Mouse (Mus musculus): ENCODE results near the gene F2.

GRCm38 (mm10) chr2:91667747-91668146, 31.5 kb upstream of the F2 start:
- TF ChIP-seq CTCF (IDR thresholded peaks at IDR 0.05; ENCODE audit: low read depth, low read length) (no peak), POLR2A (IDR thresholded peaks at IDR 0.05; ENCODE audit: borderline replicate concordance, low read depth, low read length) (no peak)

Data from bone marrow macrophage, adult 2 months (primary cell).